Mouse (Mus musculus) olfactory bulb, adult 2 months (tissue): ENCODE results near the gene Gm14444.
"Not testable (repeated sequence)": the region's sequence is repeated elsewhere in the genome, so short reads cannot be mapped to it uniquely, and the experiment has no call there.

Experiments
- CTCF ChIP-seq: fragments of 200-500 bp; IDR thresholded peaks from 2 replicates; pipeline ENCODE4 v1.5.1; 2012; ENCODE audit warnings: low read depth, mild to moderate bottlenecking, low read length, moderate library complexity; ENCODE audit not compliant: insufficient read depth
- POLR2A ChIP-seq: fragments of 200-500 bp; IDR thresholded peaks from 2 replicates; pipeline ENCODE4 v1.6.1; 2012; ENCODE audit warnings: mild to moderate bottlenecking, low read depth, low read length, moderate library complexity; ENCODE audit not compliant: insufficient read depth

- TF ChIP-seq CTCF, POLR2A: not testable (repeated sequence)
These were observed 34.2 kb downstream of the Gm14444 start for GRCm38 (mm10) chr2:175044268-175044667.
